In genomic region chr13:4001687-4002086, GRCm38 (mm10) we compare ENCODE assay signal across 9 mouse cellular contexts. TPM values are rescaled to one million over a fixed set of nuclear protein-coding genes. Genes with fewer than 3 reads are reported as not detected.
DNase-seq lines count a peak whose midpoint lies in the region; ATAC-seq and TF ChIP-seq lines count a peak whose summit lies in the region.
"Had no signal": no experiment of that assay in that cellular context is flagged by ENCODE, and none has a peak within 500 bp of the region (broad histone marks: within the 10 kb centered on the region; RNA-seq: fewer than 3 reads in every experiment).

No protein-coding gene starts in this region.

- no peaks in the 10 kb centered on the region for H3K79me2 ChIP-seq in C2C12 (ENCODE audit: control insufficient read depth, insufficient read depth)

- H3K79me3 ChIP-seq in C2C12 (ENCODE audit: low read depth): no peaks in the 10 kb centered on the region

- no peaks in the 10 kb centered on the region for H3K36me3 ChIP-seq in C2C12 (ENCODE audit: control insufficient read depth, insufficient read depth)
- H3K36me3 ChIP-seq in limb, embryonic 11.5 days (ENCODE audit: control insufficient read depth, insufficient read depth, low read length): no peaks in the 10 kb centered on the region
- H3K36me3 ChIP-seq in neural tube, embryonic 12.5 days: no peaks in the 10 kb centered on the region
- H3K36me3 ChIP-seq: heart, embryonic 13.5 days had no signal

- H3K9ac ChIP-seq in limb, embryonic 11.5 days (ENCODE audit: low read length): no peak overlapping the region
- H3K9ac ChIP-seq in neural tube, embryonic 12.5 days: no peak overlapping the region
- H3K9ac ChIP-seq: heart, embryonic 13.5 days had no signal

- no peaks in the 10 kb centered on the region for H3K27me3 ChIP-seq in C2C12 (ENCODE audit: control insufficient read depth, insufficient read depth, insufficient read length)
- H3K27me3 ChIP-seq in limb, embryonic 11.5 days (ENCODE audit: control insufficient read depth, insufficient read depth, low read length): no peaks in the 10 kb centered on the region
- H3K27me3 ChIP-seq in neural tube, embryonic 12.5 days (replicated peaks): no peaks in the 10 kb centered on the region
- H3K27me3 ChIP-seq: heart, embryonic 13.5 days had no signal

- DNase-seq in R1 (ENCODE audit: low read depth, low spot score): peak; percentile 76
- DNase-seq in cerebellum, postnatal 10 days: peak; percentile 85 to 89
- DNase-seq in frontal cortex, postnatal 36 days (ENCODE audit: low spot score in 2 of 2): peak; percentile 67 to 82
- peak; percentile 85 for DNase-seq in kidney, adult 9 months
- peak; percentile 82 for DNase-seq in limb, embryonic 11.5 days (ENCODE audit: low spot score)
- peak; percentile 45 for DNase-seq in thymus, postnatal 0 days (ENCODE audit: low spot score)

- H3K4me1 ChIP-seq in limb, embryonic 11.5 days (ENCODE audit: control insufficient read depth, insufficient read depth, low read length): no peaks in the 10 kb centered on the region
- H3K4me1 ChIP-seq in neural tube, embryonic 12.5 days: no peaks in the 10 kb centered on the region
- H3K4me1 ChIP-seq: heart, embryonic 13.5 days had no signal

- no peak overlapping the region for H3K4me3 ChIP-seq in C2C12 (ENCODE audit: insufficient read depth, poor library complexity, severe bottlenecking)
- no peak overlapping the region for H3K4me3 ChIP-seq in limb, embryonic 11.5 days (ENCODE audit: low read depth, low read length)
- no peak overlapping the region for H3K4me3 ChIP-seq in neural tube, embryonic 12.5 days
- H3K4me3 ChIP-seq: heart, embryonic 13.5 days had no signal

- no peak for ATAC-seq in limb, embryonic 11.5 days (ENCODE audit: insufficient number of reproducible peaks, low FRiP score, low TSS enrichment, low read depth)
- ATAC-seq in neural tube, embryonic 12.5 days (ENCODE audit: low FRiP score, low read depth): 0 out of 2 replicates have a peak, but pooled peaks have one; percentile 33

- H3K4me2 ChIP-seq in limb, embryonic 11.5 days (ENCODE audit: low read depth, severe bottlenecking): no peak overlapping the region
- no peak overlapping the region for H3K4me2 ChIP-seq in neural tube, embryonic 12.5 days (replicated peaks)
- H3K4me2 ChIP-seq: heart, embryonic 13.5 days had no signal

- H3K27ac ChIP-seq in limb, embryonic 11.5 days (replicated peaks; ENCODE audit: low read depth, low read length): no peak overlapping the region
- H3K27ac ChIP-seq in neural tube, embryonic 12.5 days: no peak overlapping the region
- H3K27ac ChIP-seq: heart, embryonic 13.5 days had no signal

- H3K9me3 ChIP-seq in limb, embryonic 11.5 days (ENCODE audit: control insufficient read depth, low read length): no peaks in the 10 kb centered on the region
- H3K9me3 ChIP-seq in neural tube, embryonic 12.5 days: no peaks in the 10 kb centered on the region
- H3K9me3 ChIP-seq: heart, embryonic 13.5 days had no signal

- H3ac ChIP-seq in C2C12 (ENCODE audit: control insufficient read depth, insufficient read length, low read depth): no peak overlapping the region

- WGBS in limb, embryonic 11.5 days: 16% methylated on average over 3 of the region's 3 CpGs
- WGBS in neural tube, embryonic 12.5 days: 15% methylated on average over 3 of the region's 3 CpGs

- TF ChIP-seq CTCF in C2C12 (IDR thresholded peaks at IDR 0.05; ENCODE audit: control insufficient read depth, insufficient read depth, insufficient read length): peak; percentile 39

TF ChIP-seq in C2C12, 6 proteins besides CTCF, POLR2A, EP300 and RAD21:
- no peak for TF ChIP-seq FOSL1 (IDR thresholded peaks at IDR 0.05; ENCODE audit: insufficient read depth, low read length, poor library complexity, severe bottlenecking)
- TF ChIP-seq MYOG (IDR thresholded peaks at IDR 0.05; ENCODE audit: control insufficient read depth, extremely low read depth, insufficient read length): no peak
- no peak for TF ChIP-seq USF1 (IDR thresholded peaks at IDR 0.05; ENCODE audit: low read depth)
- no peak for TF ChIP-seq CEBPB (IDR thresholded peaks at IDR 0.05; ENCODE audit: low read depth)
- TF ChIP-seq MAX (IDR thresholded peaks at IDR 0.05): no peak
- TF ChIP-seq MYOD1 (IDR thresholded peaks at IDR 0.05; ENCODE audit: control insufficient read depth, insufficient read length, low read depth): no peak

RNA-seq across cellular contexts. Expression of gene Akr1c14, which starts 47.1 kb away (rescaled TPM):
- polyA plus RNA-seq in C2C12 (2012; fragmentation: generic; extraction: Trizol): 0.05 TPM
- 0.16 and 0.33 TPM in 2 replicates for polyA plus RNA-seq in limb, embryonic 11.5 days (2014; fragmentation: Nextera tagmentation; extraction: Ambion mirVana)
- 0.36 and 0.68 TPM in 2 replicates for polyA plus RNA-seq in neural tube, embryonic 12.5 days (2016; fragmentation: Nextera tagmentation; extraction: Ambion mirVana)
- 1.1 and 1.6 TPM in 2 replicates for polyA plus RNA-seq in thymus, postnatal 0 days (2015; fragmentation: Nextera tagmentation; extraction: Ambion mirVana)

RNA-seq across cellular contexts. Expression of gene Ucn3, which starts 56.5 kb away (rescaled TPM):
- polyA plus RNA-seq in C2C12 (2012; fragmentation: generic; extraction: Trizol): not detected
- not detected in 2 replicates for polyA plus RNA-seq in limb, embryonic 11.5 days (2014; fragmentation: Nextera tagmentation; extraction: Ambion mirVana)
- not detected in 2 replicates for polyA plus RNA-seq in neural tube, embryonic 12.5 days (2016; fragmentation: Nextera tagmentation; extraction: Ambion mirVana)
- polyA plus RNA-seq in thymus, postnatal 0 days (2015; fragmentation: Nextera tagmentation; extraction: Ambion mirVana): 0.09 and 0.12 TPM in 2 replicates
- polyA plus RNA-seq: heart, embryonic 13.5 days had no signal
